Mouse (Mus musculus) embryonic facial prominence, embryonic 12.5 days (tissue): ENCODE measurements at regions not wholly inside any gene's neighbourhood (a gene's known extent, or its start where the extent isn't known, plus 50 kb on each side); places are given as distances from the start of the nearest gene placed in this dataset.

Experiments used
- ATAC-seq: fragments of 200-750 bp; cut with Nextera tagmentation; 2 replicates; pipeline ENCODE4 v1.8.0; 2017; ENCODE audit not compliant: insufficient number of reproducible peaks, insufficient read depth, low FRiP score, low TSS enrichment
- H3K27ac ChIP-seq: fragments of 300-500 bp; sonication (generic); 2 replicates; pipeline ENCODE4 v1.5.1; 2016; ENCODE audit warnings: mild to moderate bottlenecking
- H3K27me3 ChIP-seq: fragments of 300-500 bp; sonication (generic); 2 replicates; pipeline ENCODE4 v1.6.1; 2016; ENCODE audit warnings: mild to moderate bottlenecking, moderate library complexity
- H3K36me3 ChIP-seq: fragments of 300-500 bp; sonication (generic); 2 replicates; pipeline ENCODE4 v1.6.1; 2016; ENCODE audit warnings: mild to moderate bottlenecking
- H3K4me1 ChIP-seq: fragments of 300-500 bp; sonication (generic); 2 replicates; pipeline ENCODE4 v1.6.1; 2016
- H3K4me2 ChIP-seq: fragments of 300-500 bp; sonication (generic); replicated peaks from 2 replicates; pipeline ENCODE4 v1.6.1; 2016; ENCODE audit warnings: mild to moderate bottlenecking, moderate library complexity
- H3K4me3 ChIP-seq: fragments of 300-500 bp; sonication (generic); 2 replicates; pipeline ENCODE4 v1.5.1; 2016; ENCODE audit warnings: mild to moderate bottlenecking
- H3K9ac ChIP-seq: fragments of 300-500 bp; sonication (generic); 2 replicates; pipeline ENCODE4 v1.6.1; 2016; ENCODE audit warnings: mild to moderate bottlenecking, moderate library complexity
- H3K9me3 ChIP-seq: fragments of 300-500 bp; sonication (generic); 2 replicates; pipeline ENCODE4 v1.6.1; 2016; ENCODE audit warnings: mild to moderate bottlenecking, moderate library complexity
- WGBS: fragments of 180-500 bp; shearing (Covaris S2); methylation state at CpG from one replicate; pipeline ENCODE4 v1.1.7; 2016; 5-methylcytosine and 5-hydroxymethylcytosine counted together

- no peaks in the 10 kb centered on the region for H3K27me3 ChIP-seq
- H3K9me3 ChIP-seq: no peaks in the 10 kb centered on the region
- no peak overlapping the region for H3K4me2 ChIP-seq
- ATAC-seq: no peak
- no peaks in the 10 kb centered on the region for H3K4me1 ChIP-seq
- H3K9ac ChIP-seq: no peak overlapping the region
- H3K4me3 ChIP-seq: no peak overlapping the region
- no peaks in the 10 kb centered on the region for H3K36me3 ChIP-seq
- H3K27ac ChIP-seq: no peak overlapping the region
Observed at GRCm38 (mm10) chr12:32605353-32605752, 214.0 kb upstream of the Nampt start.

- Histone ChIP-seq H3K27me3 (no peaks in the 10 kb centered on the region), H3K4me3 (no peak overlapping the region), H3K36me3 (no peaks in the 10 kb centered on the region), H3K27ac (no peak overlapping the region), H3K9me3 (no peaks in the 10 kb centered on the region), H3K9ac (no peak overlapping the region), H3K4me1 (no peaks in the 10 kb centered on the region), H3K4me2 (no peak overlapping the region)
- 72% methylated on average over 3 of the region's 3 CpGs for WGBS
- no peak for ATAC-seq
Observed at GRCm38 (mm10) chr12:32615000-32615399, 204.3 kb upstream of the Nampt start.

- 90% methylated on average over 5 of the region's 5 CpGs for WGBS
- Histone ChIP-seq H3K4me2 (no peak overlapping the region), H3K9me3 (no peaks in the 10 kb centered on the region), H3K4me3 (no peak overlapping the region), H3K36me3 (no peaks in the 10 kb centered on the region), H3K27me3 (no peaks in the 10 kb centered on the region), H3K4me1 (no peaks in the 10 kb centered on the region), H3K27ac (no peak overlapping the region), H3K9ac (no peak overlapping the region)
- no peak for ATAC-seq
Observed at GRCm38 (mm10) chr12:32616086-32616485, 203.3 kb upstream of the Nampt start.

GRCm38 (mm10) chr12:32617031-32617430 is 202.3 kb upstream of the Nampt start:
- WGBS: 70% methylated on average over 1 of the region's 1 CpGs
- Histone ChIP-seq H3K9me3 (no peaks in the 10 kb centered on the region), H3K27me3 (no peaks in the 10 kb centered on the region), H3K4me2 (no peak overlapping the region), H3K27ac (no peak overlapping the region), H3K9ac (no peak overlapping the region), H3K4me1 (no peaks in the 10 kb centered on the region), H3K36me3 (no peaks in the 10 kb centered on the region), H3K4me3 (no peak overlapping the region)
- no peak for ATAC-seq

GRCm38 (mm10) chr12:32619830-32620229 is 199.5 kb upstream of the Nampt start:
- no peaks in the 10 kb centered on the region for H3K4me1 ChIP-seq
- no peaks in the 10 kb centered on the region for H3K27me3 ChIP-seq
- WGBS: 66% methylated on average over 4 of the region's 4 CpGs
- no peak overlapping the region for H3K4me2 ChIP-seq
- H3K9me3 ChIP-seq: no peaks in the 10 kb centered on the region
- ATAC-seq: no peak
- H3K4me3 ChIP-seq: no peak overlapping the region
- H3K36me3 ChIP-seq: no peaks in the 10 kb centered on the region
- no peak overlapping the region for H3K27ac ChIP-seq
- H3K9ac ChIP-seq: no peak overlapping the region

GRCm38 (mm10) chr12:32621739-32622138 is 197.6 kb upstream of the Nampt start:
- Histone ChIP-seq H3K4me2 (no peak overlapping the region), H3K4me3 (no peak overlapping the region), H3K27ac (no peak overlapping the region), H3K27me3 (no peaks in the 10 kb centered on the region), H3K9ac (no peak overlapping the region), H3K36me3 (no peaks in the 10 kb centered on the region), H3K4me1 (no peaks in the 10 kb centered on the region), H3K9me3 (no peaks in the 10 kb centered on the region)
- no peak for ATAC-seq
- WGBS: 82% methylated on average over 5 of the region's 5 CpGs

GRCm38 (mm10) chr12:32628552-32628951 is 190.8 kb upstream of the Nampt start:
- H3K4me2 ChIP-seq: no peak overlapping the region
- H3K36me3 ChIP-seq: no peaks in the 10 kb centered on the region
- H3K9ac ChIP-seq: no peak overlapping the region
- no peak for ATAC-seq
- no peak overlapping the region for H3K27ac ChIP-seq
- no peaks in the 10 kb centered on the region for H3K9me3 ChIP-seq
- H3K27me3 ChIP-seq: no peaks in the 10 kb centered on the region
- no peaks in the 10 kb centered on the region; the same call in 1 of the 2 replicates for H3K4me1 ChIP-seq
- H3K4me3 ChIP-seq: no peak overlapping the region
- 41% methylated on average over 1 of the region's 1 CpGs for WGBS

- 36% methylated on average over 3 of the region's 3 CpGs for WGBS
- H3K9ac ChIP-seq: no peak overlapping the region
- no peak overlapping the region for H3K4me2 ChIP-seq
- H3K27ac ChIP-seq: no peak overlapping the region
- no peaks in the 10 kb centered on the region for H3K27me3 ChIP-seq
- no peaks in the 10 kb centered on the region for H3K36me3 ChIP-seq
- no peak overlapping the region for H3K4me3 ChIP-seq
- H3K9me3 ChIP-seq: no peaks in the 10 kb centered on the region
- H3K4me1 ChIP-seq: peaks cover 5% of the 10 kb centered on the region; the same call in 1 of the 2 replicates
- no peak for ATAC-seq
Observed at GRCm38 (mm10) chr12:32632935-32633334, 186.4 kb upstream of the Nampt start.

- H3K4me3 ChIP-seq: no peak overlapping the region
- no peak overlapping the region for H3K9ac ChIP-seq
- H3K9me3 ChIP-seq: no peaks in the 10 kb centered on the region
- peaks cover 5% of the 10 kb centered on the region; the same call in 1 of the 2 replicates for H3K4me1 ChIP-seq
- no peak overlapping the region for H3K27ac ChIP-seq
- H3K36me3 ChIP-seq: no peaks in the 10 kb centered on the region
- no peak for ATAC-seq
- WGBS: 29% methylated on average over 5 of the region's 5 CpGs
- no peaks in the 10 kb centered on the region for H3K27me3 ChIP-seq
- H3K4me2 ChIP-seq: no peak overlapping the region
Observed at GRCm38 (mm10) chr12:32635055-32635454, 184.3 kb upstream of the Nampt start.

GRCm38 (mm10) chr12:32637400-32638100 is 181.8 kb upstream of the Nampt start:
- Histone ChIP-seq H3K27me3 (no peaks in the 10 kb centered on the region), H3K9me3 (no peaks in the 10 kb centered on the region), H3K4me1 (peaks cover 5% of the 10 kb centered on the region; the same call in 1 of the 2 replicates), H3K4me3 (no peak overlapping the region), H3K27ac (no peak overlapping the region), H3K36me3 (no peaks in the 10 kb centered on the region), H3K4me2 (no peak overlapping the region), H3K9ac (no peak overlapping the region)
- 2% methylated on average over 8 of the region's 8 CpGs for WGBS
- ATAC-seq: no peak; the same call in 1 of the 2 replicates

GRCm38 (mm10) chr12:32640591-32640990 is 178.8 kb upstream of the Nampt start:
- H3K9ac ChIP-seq: no peak overlapping the region
- no peaks in the 10 kb centered on the region for H3K9me3 ChIP-seq
- H3K4me2 ChIP-seq: no peak overlapping the region
- no peaks in the 10 kb centered on the region for H3K27me3 ChIP-seq
- no peak overlapping the region for H3K4me3 ChIP-seq
- H3K36me3 ChIP-seq: no peaks in the 10 kb centered on the region
- H3K4me1 ChIP-seq: no peaks in the 10 kb centered on the region
- no peak for ATAC-seq
- 73% methylated on average over 2 of the region's 2 CpGs for WGBS
- H3K27ac ChIP-seq: no peak overlapping the region

GRCm38 (mm10) chr12:32642493-32642892 is 176.9 kb upstream of the Nampt start:
- Histone ChIP-seq H3K27me3 (no peaks in the 10 kb centered on the region), H3K4me3 (no peak overlapping the region), H3K9me3 (no peaks in the 10 kb centered on the region), H3K27ac (no peak overlapping the region), H3K9ac (no peak overlapping the region), H3K4me2 (no peak overlapping the region), H3K4me1 (no peaks in the 10 kb centered on the region), H3K36me3 (no peaks in the 10 kb centered on the region)
- ATAC-seq: no peak
- WGBS: 69% methylated on average over 1 of the region's 1 CpGs
